Mouse (Mus musculus) stomach, postnatal 0 days (tissue): ENCODE measurements around the gene Naa16.

Experiments used
- CTCF ChIP-seq: IDR thresholded peaks from 2 replicates; pipeline ENCODE4 v1.5.1; 2016; ENCODE audit warnings: antibody characterized with exemption, low read depth, mild to moderate bottlenecking, moderate library complexity
- EP300 ChIP-seq: optimal IDR thresholded peaks from 2 replicates; pipeline ENCODE3; 2016; ENCODE audit warnings: antibody characterized with exemption

GRCm38 (mm10) chr14:79377041-79377440 lies 13.5 kb downstream of the Naa16 start:
- no peak for TF ChIP-seq EP300
- no peak for TF ChIP-seq CTCF
